Mouse (Mus musculus) kidney, adult 2 months (tissue): Measurements from ENCODE around the gene Dusp18.

Experiments
- CTCF ChIP-seq: fragments of 200-500 bp; conservative IDR thresholded peaks from 2 replicates; pipeline ENCODE4 v1.5.1; 2011; ENCODE audit warnings: low read depth, mild to moderate bottlenecking, control low read depth, low read length, moderate library complexity, mixed read lengths; ENCODE audit not compliant: insufficient read depth, insufficient read length
- POLR2A ChIP-seq: fragments of 200-500 bp; IDR thresholded peaks from one replicate; pipeline ENCODE4 v1.6.1; 2011; ENCODE audit warnings: low read depth, low read length, control low read depth

DNA sequence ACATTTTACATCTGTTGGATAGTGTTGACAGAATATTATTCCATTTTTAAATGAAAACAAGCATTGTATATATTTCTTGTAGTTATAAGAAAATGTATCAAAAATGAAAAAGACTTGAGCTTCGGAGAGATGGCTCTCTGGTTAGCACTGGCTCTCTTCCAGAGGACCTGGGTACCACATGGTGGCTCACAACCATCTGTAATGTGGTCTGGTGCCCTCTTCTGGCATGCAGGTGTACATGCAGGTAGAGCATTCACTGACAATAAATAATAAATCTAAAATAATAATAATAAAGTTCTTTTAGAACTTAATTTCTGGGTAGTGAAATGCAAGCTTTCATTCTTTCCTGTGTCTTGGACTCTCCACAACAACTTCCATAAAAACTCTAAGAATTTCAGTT lies 23.7 kb downstream of the Dusp18 start:
- peak; percentile 58 for TF ChIP-seq CTCF
- TF ChIP-seq POLR2A = no peak
